Mouse (Mus musculus): Measurements from ENCODE around the gene Fam214a. TPM values are rescaled to one million over a fixed set of nuclear protein-coding genes. Genes with fewer than 3 reads are reported as not detected.

Gene Fam214a
- 10 to 100 TPM; 47.5 to 52.1 TPM for total RNA-seq (2021)
- long read RNA-seq, experiment 1, full-length matches to known transcripts: 15 of 21 reads
- long read RNA-seq, experiment 1, partial matches to known transcripts: 5 of 21 reads
- long read RNA-seq, experiment 1, other reads (novel, unspliced or antisense): 1 of 21 reads
- long read RNA-seq, experiment 2, full-length matches to known transcripts: 27 of 35 reads
- long read RNA-seq, experiment 2, partial matches to known transcripts: 3 of 35 reads
- long read RNA-seq, experiment 2, other reads (novel, unspliced or antisense): 5 of 35 reads

GRCm38 (mm10) chr9:74952756-74953247 is at the start of gene Fam214a:
Fam214a (plus strand) TSS chr9:74952884.
- peak; percentile 97 for DNase-seq (ENCODE audit: low spot score in 2 of 2)
- no peak for TF ChIP-seq CTCF (conservative IDR thresholded peaks at IDR 0.05)
- H3K27ac ChIP-seq: peak within 1 kb of the TSS; percentile 94
- H3K4me3 ChIP-seq: peak within 1 kb of the TSS; percentile 98

- Histone ChIP-seq H3K27ac (no peak overlapping the region), H3K4me3 (no peak overlapping the region)
- peak; percentile 86 for TF ChIP-seq CTCF (conservative IDR thresholded peaks at IDR 0.05)
- DNase-seq (ENCODE audit: low spot score in 2 of 2): peak; percentile 57 to 78
These were observed 47.7 kb upstream of the Fam214a start for GRCm38 (mm10) chr9:74904866-74905508.

GRCm38 (mm10) chr9:74906951-74907350 is 45.7 kb upstream of the Fam214a start:
- Histone ChIP-seq H3K4me3 (no peak overlapping the region), H3K27ac (no peak overlapping the region)
- DNase-seq (ENCODE audit: low spot score in 2 of 2): no peak
- no peak for TF ChIP-seq CTCF (conservative IDR thresholded peaks at IDR 0.05)

- DNase-seq (ENCODE audit: low spot score in 2 of 2): no peak
- no peak overlapping the region for H3K4me3 ChIP-seq
- H3K27ac ChIP-seq: no peak overlapping the region
- TF ChIP-seq CTCF (conservative IDR thresholded peaks at IDR 0.05): no peak
These were observed 43.4 kb upstream of the Fam214a start for GRCm38 (mm10) chr9:74909245-74909644.

GRCm38 (mm10) chr9:74910226-74910759 is 42.4 kb upstream of the Fam214a start:
- Histone ChIP-seq H3K27ac (no peak overlapping the region), H3K4me3 (no peak overlapping the region)
- DNase-seq (ENCODE audit: low spot score in 2 of 2): no peak
- no peak for TF ChIP-seq CTCF (conservative IDR thresholded peaks at IDR 0.05)

- no peak for TF ChIP-seq CTCF (conservative IDR thresholded peaks at IDR 0.05)
- Histone ChIP-seq H3K4me3 (no peak overlapping the region), H3K27ac (no peak overlapping the region)
- no peak for DNase-seq (ENCODE audit: low spot score in 2 of 2)
These were observed 41.3 kb upstream of the Fam214a start for GRCm38 (mm10) chr9:74911430-74911829.

GRCm38 (mm10) chr9:74911919-74912318 is 40.8 kb upstream of the Fam214a start:
- TF ChIP-seq CTCF (conservative IDR thresholded peaks at IDR 0.05): no peak
- Histone ChIP-seq H3K27ac (no peak overlapping the region), H3K4me3 (no peak overlapping the region)
- DNase-seq (ENCODE audit: low spot score in 2 of 2): no peak

- TF ChIP-seq CTCF (conservative IDR thresholded peaks at IDR 0.05): no peak
- no peak overlapping the region for H3K27ac ChIP-seq
- DNase-seq (ENCODE audit: low spot score in 2 of 2): no peak
- no peak overlapping the region for H3K4me3 ChIP-seq
These were observed 39.9 kb upstream of the Fam214a start for GRCm38 (mm10) chr9:74912619-74913376.

GRCm38 (mm10) chr9:74915611-74916010 is 37.1 kb upstream of the Fam214a start:
- DNase-seq (ENCODE audit: low spot score in 2 of 2): no peak
- H3K4me3 ChIP-seq: no peak overlapping the region
- TF ChIP-seq CTCF (conservative IDR thresholded peaks at IDR 0.05): no peak

GRCm38 (mm10) chr9:74920450-74920849 is 32.2 kb upstream of the Fam214a start:
- no peak for DNase-seq (ENCODE audit: low spot score in 2 of 2)
- no peak overlapping the region for H3K27ac ChIP-seq

More at GRCm38 (mm10) chr9:74915611-74916010, 37.1 kb upstream of the Fam214a start:
- no peak overlapping the region for H3K27ac ChIP-seq

GRCm38 (mm10) chr9:74921422-74921821 is 31.3 kb upstream of the Fam214a start:
- Histone ChIP-seq H3K27ac (no peak overlapping the region), H3K4me3 (no peak overlapping the region)
- DNase-seq (ENCODE audit: low spot score in 2 of 2): no peak
- TF ChIP-seq CTCF (conservative IDR thresholded peaks at IDR 0.05): no peak

More at GRCm38 (mm10) chr9:74920450-74920849, 32.2 kb upstream of the Fam214a start:
- H3K4me3 ChIP-seq: no peak overlapping the region
- no peak for TF ChIP-seq CTCF (conservative IDR thresholded peaks at IDR 0.05)

GRCm38 (mm10) chr9:74922884-74923283 is 29.8 kb upstream of the Fam214a start:
- H3K4me3 ChIP-seq: no peak overlapping the region
- H3K27ac ChIP-seq: no peak overlapping the region
- DNase-seq (ENCODE audit: low spot score in 2 of 2): no peak
- TF ChIP-seq CTCF (conservative IDR thresholded peaks at IDR 0.05): no peak
